Mouse (Mus musculus) forebrain, embryonic 10.5 days (tissue): ENCODE results near the gene Tbl1xr1. TPM values are rescaled to one million over a fixed set of nuclear protein-coding genes. Genes with fewer than 3 reads are reported as not detected.

Source experiments
- DNase-seq: peaks from one replicate; pipeline ENCODE4 v3.0.0-alpha.2; 2017; ENCODE audit warnings: low spot score; ENCODE audit errors: extremely low spot score
- H3K27ac ChIP-seq: fragments of 300-500 bp; sonication (generic); 2 replicates; pipeline ENCODE4 v1.5.1; 2016; ENCODE audit warnings: mild to moderate bottlenecking
- H3K27me3 ChIP-seq: fragments of 300-500 bp; sonication (generic); 2 replicates; pipeline ENCODE4 v1.6.1; 2016; ENCODE audit warnings: mild to moderate bottlenecking; ENCODE audit not compliant: poor library complexity, severe bottlenecking
- H3K36me3 ChIP-seq: fragments of 300-500 bp; sonication (generic); replicated peaks from 2 replicates; pipeline ENCODE4 v1.6.1; 2016; ENCODE audit warnings: mild to moderate bottlenecking, moderate library complexity
- H3K4me1 ChIP-seq: fragments of 300-500 bp; sonication (generic); 2 replicates; pipeline ENCODE4 v1.6.1; 2016
- H3K4me3 ChIP-seq: fragments of 300-500 bp; sonication (generic); 2 replicates; pipeline ENCODE4 v1.5.1; 2016; ENCODE audit warnings: mild to moderate bottlenecking, moderate library complexity
- H3K9me3 ChIP-seq: fragments of 300-500 bp; sonication (generic); 2 replicates; pipeline ENCODE4 v1.6.1; 2016; ENCODE audit warnings: mild to moderate bottlenecking, moderate library complexity
- WGBS: fragments of 180-500 bp; shearing (Covaris S2); methylation state at CpG from one replicate; pipeline ENCODE4 v1.1.7; 2016; 5-methylcytosine and 5-hydroxymethylcytosine counted together
- polyA plus RNA-seq: library from polyadenylated mRNA; unstranded; fragments of >200 nt; fragmentation: Nextera tagmentation; extraction: Ambion mirVana; gene quantifications from 2 replicates; pipeline ENCODE4 v1.2.1, GENCODE M21; 2016

Gene Tbl1xr1
- polyA plus RNA-seq: 24.9 and 30.7 TPM in 2 replicates

- Histone ChIP-seq H3K4me3 (peak within 1 kb of the TSS; percentile 89), H3K36me3 (peaks cover 18% of the 10 kb centered on the region), H3K27ac (peak within 1 kb of the TSS; percentile 100), H3K27me3 (no peaks in the 10 kb centered on the region), H3K9me3 (no peaks in the 10 kb centered on the region; the same call in 1 of the 2 replicates), H3K4me1 (peaks cover 39% of the 10 kb centered on the region)
- peak; percentile 92 for DNase-seq
- under 1% methylated on average over 41 of the region's 46 CpGs for WGBS
Observed at GRCm38 (mm10) chr3:22076561-22076935, at the start of gene Tbl1xr1. TSS of gene Tbl1xr1 (plus strand) at chr3:22076652.

- 21% methylated on average over 4 of the region's 4 CpGs for WGBS
- Histone ChIP-seq H3K9me3 (no peaks in the 10 kb centered on the region), H3K27ac (no peak overlapping the region), H3K4me1 (peaks cover 4% of the 10 kb centered on the region; the same call in 1 of the 2 replicates), H3K27me3 (no peaks in the 10 kb centered on the region), H3K36me3 (no peaks in the 10 kb centered on the region), H3K4me3 (no peak overlapping the region)
- DNase-seq: no peak
Observed at GRCm38 (mm10) chr3:22038004-22038403, 38.4 kb upstream of the Tbl1xr1 start.

GRCm38 (mm10) chr3:22039036-22039795, 37.2 kb upstream of the Tbl1xr1 start:
- Histone ChIP-seq H3K27me3 (no peaks in the 10 kb centered on the region), H3K9me3 (no peaks in the 10 kb centered on the region), H3K36me3 (no peaks in the 10 kb centered on the region), H3K4me3 (no peak overlapping the region), H3K27ac (no peak overlapping the region), H3K4me1 (peaks cover 4% of the 10 kb centered on the region; the same call in 1 of the 2 replicates)
- no peak for DNase-seq
- WGBS: 90% methylated on average over 8 of the region's 8 CpGs

GRCm38 (mm10) chr3:22040627-22041026, 35.8 kb upstream of the Tbl1xr1 start:
- WGBS: 73% methylated on average over 6 of the region's 6 CpGs
- Histone ChIP-seq H3K4me3 (no peak overlapping the region), H3K27me3 (no peaks in the 10 kb centered on the region), H3K9me3 (no peaks in the 10 kb centered on the region), H3K36me3 (no peaks in the 10 kb centered on the region), H3K27ac (no peak overlapping the region), H3K4me1 (peaks cover 4% of the 10 kb centered on the region; the same call in 1 of the 2 replicates)
- no peak for DNase-seq

- Histone ChIP-seq H3K36me3 (no peaks in the 10 kb centered on the region), H3K4me3 (no peak overlapping the region), H3K27ac (no peak overlapping the region), H3K9me3 (no peaks in the 10 kb centered on the region), H3K4me1 (no peaks in the 10 kb centered on the region), H3K27me3 (no peaks in the 10 kb centered on the region)
- DNase-seq: no peak
- WGBS: 93% methylated on average over 14 of the region's 14 CpGs
Observed at GRCm38 (mm10) chr3:22047203-22047602, 29.2 kb upstream of the Tbl1xr1 start.

GRCm38 (mm10) chr3:22056664-22057328, 19.7 kb upstream of the Tbl1xr1 start:
- no peaks in the 10 kb centered on the region for H3K27me3 ChIP-seq
- 93% methylated on average over 4 of the region's 4 CpGs for WGBS
- no peak for DNase-seq
- H3K9me3 ChIP-seq: peaks cover 3% of the 10 kb centered on the region; the same call in 1 of the 2 replicates
- H3K4me3 ChIP-seq: no peak overlapping the region
- no peaks in the 10 kb centered on the region for H3K4me1 ChIP-seq
- H3K36me3 ChIP-seq: no peaks in the 10 kb centered on the region
- H3K27ac ChIP-seq: no peak overlapping the region

- no peak for DNase-seq
- Histone ChIP-seq H3K4me1 (no peaks in the 10 kb centered on the region), H3K27ac (no peak overlapping the region), H3K27me3 (no peaks in the 10 kb centered on the region), H3K9me3 (peaks cover 3% of the 10 kb centered on the region; the same call in 1 of the 2 replicates), H3K36me3 (no peaks in the 10 kb centered on the region), H3K4me3 (no peak overlapping the region)
- 83% methylated on average over 7 of the region's 7 CpGs for WGBS
Observed at GRCm38 (mm10) chr3:22058206-22058804, 18.1 kb upstream of the Tbl1xr1 start.

GRCm38 (mm10) chr3:22061163-22061562, 15.3 kb upstream of the Tbl1xr1 start:
- Histone ChIP-seq H3K4me3 (no peak overlapping the region), H3K27ac (no peak overlapping the region), H3K4me1 (no peaks in the 10 kb centered on the region), H3K36me3 (no peaks in the 10 kb centered on the region), H3K27me3 (no peaks in the 10 kb centered on the region), H3K9me3 (no peaks in the 10 kb centered on the region)
- no peak for DNase-seq
- WGBS: 91% methylated on average over 4 of the region's 4 CpGs

- Histone ChIP-seq H3K27ac (no peak overlapping the region), H3K36me3 (no peaks in the 10 kb centered on the region), H3K27me3 (no peaks in the 10 kb centered on the region), H3K4me3 (no peak overlapping the region), H3K9me3 (no peaks in the 10 kb centered on the region), H3K4me1 (no peaks in the 10 kb centered on the region)
- 94% methylated on average over 5 of the region's 5 CpGs for WGBS
- DNase-seq: no peak
Observed at GRCm38 (mm10) chr3:22068621-22069020, 7.8 kb upstream of the Tbl1xr1 start.

- Histone ChIP-seq H3K4me1 (peaks cover 28% of the 10 kb centered on the region), H3K36me3 (no peaks in the 10 kb centered on the region; the same call in 1 of the 2 replicates), H3K9me3 (no peaks in the 10 kb centered on the region; the same call in 1 of the 2 replicates), H3K4me3 (no peak overlapping the region), H3K27me3 (no peaks in the 10 kb centered on the region), H3K27ac (no peak overlapping the region)
- DNase-seq: no peak
- WGBS: 71% methylated on average over 1 of the region's 1 CpGs
Observed at GRCm38 (mm10) chr3:22073916-22074315, 2.5 kb upstream of the Tbl1xr1 start.

GRCm38 (mm10) chr3:22074591-22075294, 1.7 kb upstream of the Tbl1xr1 start:
- peak; percentile 26 for DNase-seq
- H3K27me3 ChIP-seq: no peaks in the 10 kb centered on the region
- H3K4me1 ChIP-seq: peaks cover 36% of the 10 kb centered on the region
- H3K4me3 ChIP-seq: peak overlapping the region; percentile 89
- no peaks in the 10 kb centered on the region; the same call in 1 of the 2 replicates for H3K9me3 ChIP-seq
- peaks cover 8% of the 10 kb centered on the region for H3K36me3 ChIP-seq
- H3K27ac ChIP-seq: peak overlapping the region; percentile 35; the same call in 1 of the 2 replicates
- 28% methylated on average over 11 of the region's 11 CpGs for WGBS

GRCm38 (mm10) chr3:22075517-22075886, 950 bp upstream of the Tbl1xr1 start:
- H3K9me3 ChIP-seq: no peaks in the 10 kb centered on the region; the same call in 1 of the 2 replicates
- H3K27ac ChIP-seq: peak overlapping the region; percentile 100
- no peaks in the 10 kb centered on the region for H3K27me3 ChIP-seq
- peaks cover 12% of the 10 kb centered on the region for H3K36me3 ChIP-seq
- WGBS: under 1% methylated on average over 28 of the region's 28 CpGs
- H3K4me3 ChIP-seq: peak overlapping the region; percentile 89
- H3K4me1 ChIP-seq: peaks cover 37% of the 10 kb centered on the region
- no peak for DNase-seq
